Mouse (Mus musculus) c-Kit-positive CD71-negative TER-119-negative erythroid progenitor cells, embryonic 14.5 days (primary cell): ENCODE measurements around the gene Pde8a.

Experiments used
- DNase-seq: peaks from one replicate; pipeline ENCODE4 v3.0.0-alpha.2; 2013; ENCODE audit warnings: low read depth

Gene Pde8a

GRCm38 (mm10) chr7:81337785-81338521 lies 124.6 kb downstream of the Pde8a start:
- DNase-seq: no peak

- no peak for DNase-seq
Observed at GRCm38 (mm10) chr7:81338522-81338873, 125.1 kb downstream of the Pde8a start.

- peak; percentile 63 for DNase-seq
Observed at GRCm38 (mm10) chr7:81339783-81340182, 126.4 kb downstream of the Pde8a start.

GRCm38 (mm10) chr7:81341563-81341962 lies 128.2 kb downstream of the Pde8a start:
- peak; percentile 38 for DNase-seq

- DNase-seq: no peak
Observed at GRCm38 (mm10) chr7:81342356-81343094, 129.1 kb downstream of the Pde8a start.

GRCm38 (mm10) chr7:81343316-81343715 lies 129.9 kb downstream of the Pde8a start:
- DNase-seq: no peak

- DNase-seq: no peak
Observed at GRCm38 (mm10) chr7:81343831-81344230, 130.4 kb downstream of the Pde8a start.

GRCm38 (mm10) chr7:81344544-81345446 lies 131.4 kb downstream of the Pde8a start, which contains the start of gene Rps17:
TSS of gene Rps17 (minus strand) at chr7:81345254.
- peak; percentile 87 for DNase-seq

- DNase-seq: no peak
Observed at GRCm38 (mm10) chr7:81345447-81346170, 132.2 kb downstream of the Pde8a start.

GRCm38 (mm10) chr7:81348206-81348605 lies 134.8 kb downstream of the Pde8a start:
- DNase-seq: no peak

- no peak for DNase-seq
Observed at GRCm38 (mm10) chr7:81351826-81352225, 138.4 kb downstream of the Pde8a start.

- DNase-seq: no peak
Observed at GRCm38 (mm10) chr7:81355746-81356145, 142.3 kb downstream of the Pde8a start.

GRCm38 (mm10) chr7:81356360-81356759 lies 143.0 kb downstream of the Pde8a start:
- no peak for DNase-seq

GRCm38 (mm10) chr7:81356975-81357374 lies 143.6 kb downstream of the Pde8a start:
- DNase-seq: no peak

GRCm38 (mm10) chr7:81367946-81368345 lies 154.6 kb downstream of the Pde8a start:
- no peak for DNase-seq

GRCm38 (mm10) chr7:81369724-81370123 lies 156.3 kb downstream of the Pde8a start:
- DNase-seq: no peak

GRCm38 (mm10) chr7:81371811-81372210 lies 158.4 kb downstream of the Pde8a start:
- no peak for DNase-seq

- no peak for DNase-seq
Observed at GRCm38 (mm10) chr7:81372337-81372920, 159.0 kb downstream of the Pde8a start.

GRCm38 (mm10) chr7:81379363-81379762 lies 166.0 kb downstream of the Pde8a start:
- DNase-seq: no peak
